Mouse (Mus musculus) liver, embryonic 13.5 days (tissue): Measurements from ENCODE around the gene Commd3. TPM values are rescaled to one million over a fixed set of nuclear protein-coding genes. Genes with fewer than 3 reads are reported as not detected.

ENCODE experiments used
- ATAC-seq: fragments of 200-750 bp; cut with Nextera tagmentation; 2 replicates; pipeline ENCODE4 v1.8.0; 2017; ENCODE audit warnings: low read depth, mild to moderate bottlenecking, moderate number of reproducible peaks, moderate library complexity
- DNase-seq: peaks from one replicate; pipeline ENCODE4 v3.0.0; 2022
- H3K27ac ChIP-seq: fragments of 300-500 bp; sonication (generic); 2 replicates; pipeline ENCODE4 v1.5.1; 2015; ENCODE audit warnings: moderate library complexity, mild to moderate bottlenecking, inconsistent platforms
- H3K27me3 ChIP-seq: fragments of 300-500 bp; sonication (generic); 2 replicates; pipeline ENCODE4 v1.6.1; 2015; ENCODE audit warnings: mild to moderate bottlenecking, inconsistent platforms
- H3K36me3 ChIP-seq: fragments of 300-500 bp; sonication (generic); 2 replicates; pipeline ENCODE4 v1.6.1; 2015; ENCODE audit warnings: mild to moderate bottlenecking, inconsistent platforms
- H3K4me1 ChIP-seq: fragments of 300-500 bp; sonication (generic); replicated peaks from 2 replicates; pipeline ENCODE4 v1.6.1; 2015; ENCODE audit warnings: inconsistent platforms
- H3K4me2 ChIP-seq: fragments of 300-500 bp; sonication (generic); 2 replicates; pipeline ENCODE4 v1.6.1; 2015; ENCODE audit warnings: inconsistent platforms, mild to moderate bottlenecking, moderate library complexity
- H3K4me3 ChIP-seq: fragments of 300-500 bp; sonication (generic); replicated peaks from 2 replicates; pipeline ENCODE4 v1.5.1; 2015; ENCODE audit warnings: mild to moderate bottlenecking, inconsistent platforms
- H3K9ac ChIP-seq: fragments of 300-500 bp; sonication (generic); 2 replicates; pipeline ENCODE4 v1.6.1; 2015; ENCODE audit warnings: mild to moderate bottlenecking, inconsistent platforms
- H3K9me3 ChIP-seq: fragments of 300-500 bp; sonication (generic); replicated peaks from 2 replicates; pipeline ENCODE4 v1.6.1; 2016; ENCODE audit warnings: inconsistent platforms
- WGBS: fragments of 180-500 bp; shearing (Covaris S2); methylation state at CpG from one replicate; pipeline ENCODE4 v1.1.7; 2015; ENCODE audit not compliant: insufficient replicate concordance; 5-methylcytosine and 5-hydroxymethylcytosine counted together
- polyA plus RNA-seq: library from polyadenylated mRNA; unstranded; fragments of >200 nt; fragmentation: Nextera tagmentation; extraction: Ambion mirVana; gene quantifications from 2 replicates; pipeline ENCODE4 v1.2.1, GENCODE M21; 2015

The Commd3 gene
- polyA plus RNA-seq, 1 experiment from 2014 or later = 103 TPM

- no peak overlapping the region for H3K4me3 ChIP-seq
- no peaks in the 10 kb centered on the region for H3K9me3 ChIP-seq
- DNase-seq (no peak), ATAC-seq (no peak)
- H3K4me2 ChIP-seq = peak overlapping the region; percentile 85; the same call in 1 of the 2 replicates
- H3K36me3 ChIP-seq = no peaks in the 10 kb centered on the region
- H3K27ac ChIP-seq = no peak overlapping the region
- H3K27me3 ChIP-seq = peaks cover 93% of the 10 kb centered on the region
- no peak overlapping the region for H3K9ac ChIP-seq
- H3K4me1 ChIP-seq = peaks cover 16% of the 10 kb centered on the region
- WGBS = 7% methylated on average over 8 of the region's 8 CpGs
Observed at GRCm38 (mm10) chr2:18695163-18695562, 23.0 kb downstream of the Commd3 start.

- H3K9ac ChIP-seq = no peak overlapping the region
- WGBS = 7% methylated on average over 7 of the region's 7 CpGs
- no peak for ATAC-seq
- no peaks in the 10 kb centered on the region for H3K9me3 ChIP-seq
- H3K4me1 ChIP-seq = peaks cover 12% of the 10 kb centered on the region
- H3K27me3 ChIP-seq = peaks cover 93% of the 10 kb centered on the region
- no peak for DNase-seq
- H3K4me2 ChIP-seq = no peak overlapping the region
- H3K36me3 ChIP-seq = no peaks in the 10 kb centered on the region
- H3K4me3 ChIP-seq = no peak overlapping the region
- no peak overlapping the region for H3K27ac ChIP-seq
Observed at GRCm38 (mm10) chr2:18695629-18696150, 23.5 kb downstream of the Commd3 start.

- no peaks in the 10 kb centered on the region for H3K36me3 ChIP-seq
- H3K4me1 ChIP-seq = peaks cover 12% of the 10 kb centered on the region
- 2% methylated on average over 4 of the region's 4 CpGs for WGBS
- no peak overlapping the region for H3K4me3 ChIP-seq
- H3K27ac ChIP-seq = no peak overlapping the region
- H3K4me2 ChIP-seq = no peak overlapping the region
- peaks cover 87% of the 10 kb centered on the region for H3K27me3 ChIP-seq
- ATAC-seq (no peak), DNase-seq (no peak)
- H3K9me3 ChIP-seq = no peaks in the 10 kb centered on the region
- no peak overlapping the region for H3K9ac ChIP-seq
Observed at GRCm38 (mm10) chr2:18697591-18698244, 25.5 kb downstream of the Commd3 start.

GRCm38 (mm10) chr2:18698663-18699385, 26.6 kb downstream of the Commd3 start:
- under 1% methylated on average over 56 of the region's 56 CpGs for WGBS
- Histone ChIP-seq H3K4me2 (0 out of 2 replicates have a peak overlapping the region, but pooled peaks have one; percentile 10), H3K27me3 (peaks cover 80% of the 10 kb centered on the region), H3K4me1 (peaks cover 12% of the 10 kb centered on the region), H3K4me3 (0 out of 2 replicates have a peak overlapping the region, but pooled peaks have one; percentile 3), H3K9me3 (no peaks in the 10 kb centered on the region), H3K27ac (no peak overlapping the region), H3K9ac (no peak overlapping the region), H3K36me3 (no peaks in the 10 kb centered on the region)
- ATAC-seq (peak; percentile 26; the same call in 1 of the 2 replicates), DNase-seq (no peak)

- Histone ChIP-seq H3K9ac (no peak overlapping the region), H3K36me3 (no peaks in the 10 kb centered on the region), H3K9me3 (no peaks in the 10 kb centered on the region), H3K27me3 (peaks cover 77% of the 10 kb centered on the region), H3K4me3 (no peak overlapping the region), H3K27ac (no peak overlapping the region), H3K4me1 (peaks cover 7% of the 10 kb centered on the region), H3K4me2 (no peak overlapping the region)
- 3% methylated on average over 11 of the region's 11 CpGs for WGBS
- ATAC-seq = no peak
- no peak for DNase-seq
Observed at GRCm38 (mm10) chr2:18699401-18699990, 27.3 kb downstream of the Commd3 start.

GRCm38 (mm10) chr2:18710356-18710755, 38.2 kb downstream of the Commd3 start:
- ATAC-seq (no peak), DNase-seq (no peak)
- Histone ChIP-seq H3K9me3 (no peaks in the 10 kb centered on the region), H3K4me2 (no peak overlapping the region), H3K9ac (no peak overlapping the region), H3K27me3 (peaks cover 3% of the 10 kb centered on the region; the same call in 1 of the 2 replicates), H3K4me3 (no peak overlapping the region), H3K4me1 (no peaks in the 10 kb centered on the region), H3K27ac (no peak overlapping the region), H3K36me3 (no peaks in the 10 kb centered on the region)
- WGBS = 48% methylated on average over 3 of the region's 3 CpGs

GRCm38 (mm10) chr2:18713071-18713470, 40.9 kb downstream of the Commd3 start:
- Histone ChIP-seq H3K4me3 (no peak overlapping the region), H3K27ac (no peak overlapping the region), H3K36me3 (no peaks in the 10 kb centered on the region), H3K9ac (no peak overlapping the region), H3K4me1 (no peaks in the 10 kb centered on the region), H3K27me3 (no peaks in the 10 kb centered on the region), H3K4me2 (no peak overlapping the region), H3K9me3 (no peaks in the 10 kb centered on the region)
- DNase-seq (no peak), ATAC-seq (no peak)
- 65% methylated on average over 2 of the region's 2 CpGs for WGBS

- 43% methylated on average over 3 of the region's 3 CpGs for WGBS
- Histone ChIP-seq H3K27ac (no peak overlapping the region), H3K9me3 (no peaks in the 10 kb centered on the region), H3K36me3 (no peaks in the 10 kb centered on the region), H3K27me3 (no peaks in the 10 kb centered on the region), H3K4me3 (no peak overlapping the region), H3K4me1 (no peaks in the 10 kb centered on the region), H3K4me2 (no peak overlapping the region), H3K9ac (no peak overlapping the region)
- ATAC-seq (no peak), DNase-seq (no peak)
Observed at GRCm38 (mm10) chr2:18714337-18714736, 42.2 kb downstream of the Commd3 start.

GRCm38 (mm10) chr2:18718521-18718920, 46.3 kb downstream of the Commd3 start:
- Histone ChIP-seq H3K27me3 (no peaks in the 10 kb centered on the region), H3K27ac (no peak overlapping the region), H3K4me1 (no peaks in the 10 kb centered on the region), H3K36me3 (no peaks in the 10 kb centered on the region), H3K9me3 (no peaks in the 10 kb centered on the region), H3K4me2 (no peak overlapping the region), H3K9ac (no peak overlapping the region), H3K4me3 (no peak overlapping the region)
- 57% methylated on average over 4 of the region's 4 CpGs for WGBS
- ATAC-seq (no peak), DNase-seq (no peak)

- ATAC-seq (no peak), DNase-seq (no peak)
- Histone ChIP-seq H3K36me3 (no peaks in the 10 kb centered on the region), H3K9ac (no peak overlapping the region), H3K4me3 (no peak overlapping the region), H3K4me2 (no peak overlapping the region), H3K27me3 (no peaks in the 10 kb centered on the region), H3K4me1 (no peaks in the 10 kb centered on the region), H3K27ac (no peak overlapping the region), H3K9me3 (no peaks in the 10 kb centered on the region)
- WGBS = 62% methylated on average over 3 of the region's 3 CpGs
Observed at GRCm38 (mm10) chr2:18722208-18722830, 50.1 kb downstream of the Commd3 start.

GRCm38 (mm10) chr2:18724462-18724861, 52.3 kb downstream of the Commd3 start:
- no peaks in the 10 kb centered on the region for H3K9me3 ChIP-seq
- H3K4me1 ChIP-seq = no peaks in the 10 kb centered on the region
- H3K4me2 ChIP-seq = no peak overlapping the region
- no peak overlapping the region for H3K9ac ChIP-seq
- H3K4me3 ChIP-seq = no peak overlapping the region
- H3K27ac ChIP-seq = no peak overlapping the region
- no peaks in the 10 kb centered on the region for H3K27me3 ChIP-seq
- 56% methylated on average over 1 of the region's 1 CpGs for WGBS
- no peak for DNase-seq
- H3K36me3 ChIP-seq = no peaks in the 10 kb centered on the region
- ATAC-seq = no peak
